Mouse (Mus musculus) erythroblast, embryonic 14.5 days (primary cell): ENCODE measurements around the gene Slc37a1. TPM values are rescaled to one million over a fixed set of nuclear protein-coding genes. Genes with fewer than 3 reads are reported as not detected.

Experiments used
- H3K27me3 ChIP-seq: 2 replicates; pipeline ENCODE4 v1.6.1; 2012; ENCODE audit warnings: inconsistent platforms; ENCODE audit not compliant: control insufficient read depth
- H3K36me3 ChIP-seq: 2 replicates; pipeline ENCODE4 v1.6.1; 2012; ENCODE audit warnings: mild to moderate bottlenecking, inconsistent platforms; ENCODE audit not compliant: control insufficient read depth
- H3K4me1 ChIP-seq: 2 replicates; pipeline ENCODE4 v1.6.1; 2012; ENCODE audit warnings: inconsistent platforms; ENCODE audit not compliant: control insufficient read depth
- H3K4me3 ChIP-seq: replicated peaks from 2 replicates; pipeline ENCODE3; 2012; ENCODE audit warnings: moderate library complexity, mild to moderate bottlenecking, inconsistent platforms
- H3K9me3 ChIP-seq: 2 replicates; pipeline ENCODE4 v1.6.1; 2012; ENCODE audit warnings: low read length, inconsistent platforms, mixed read lengths; ENCODE audit not compliant: control insufficient read depth
- GATA1 ChIP-seq: IDR thresholded peaks from 2 replicates; pipeline ENCODE4 v1.6.1; 2012; ENCODE audit warnings: low read length, inconsistent platforms, mixed read lengths
- TAL1 ChIP-seq: IDR thresholded peaks from 3 replicates; pipeline ENCODE4 v1.6.1; 2012; ENCODE audit warnings: low read length, inconsistent platforms, mixed read lengths
- polyA plus RNA-seq: library from polyadenylated mRNA; stranded (reverse); fragments of >175 nt; gene quantifications from 2 replicates; pipeline ENCODE4 v1.2.3, GENCODE M21; 2012

Gene Slc37a1
- polyA plus RNA-seq, 1 experiment: 0.01 TPM

- Histone ChIP-seq H3K4me1 (peaks cover 6% of the 10 kb centered on the region), H3K9me3 (no peaks in the 10 kb centered on the region), H3K27me3 (no peaks in the 10 kb centered on the region), H3K36me3 (no peaks in the 10 kb centered on the region), H3K4me3 (no peak overlapping the region)
- no peak for TF ChIP-seq TAL1
- no peak for TF ChIP-seq GATA1
Measured at GRCm38 (mm10) chr17:31258310-31258865, 28.2 kb upstream of the Slc37a1 start.

GRCm38 (mm10) chr17:31259145-31259544, 27.4 kb upstream of the Slc37a1 start:
- Histone ChIP-seq H3K9me3 (no peaks in the 10 kb centered on the region), H3K4me3 (no peak overlapping the region), H3K36me3 (no peaks in the 10 kb centered on the region), H3K4me1 (peaks cover 6% of the 10 kb centered on the region), H3K27me3 (no peaks in the 10 kb centered on the region; the same call in 1 of the 2 replicates)
- no peak for TF ChIP-seq GATA1
- no peak for TF ChIP-seq TAL1

- Histone ChIP-seq H3K36me3 (no peaks in the 10 kb centered on the region), H3K9me3 (no peaks in the 10 kb centered on the region), H3K4me1 (peaks cover under 1% of the 10 kb centered on the region; the same call in 1 of the 2 replicates), H3K27me3 (no peaks in the 10 kb centered on the region; the same call in 1 of the 2 replicates), H3K4me3 (no peak overlapping the region)
- no peak for TF ChIP-seq TAL1
Measured at GRCm38 (mm10) chr17:31259825-31260224, 26.8 kb upstream of the Slc37a1 start.

GRCm38 (mm10) chr17:31260430-31260829, 26.2 kb upstream of the Slc37a1 start:
- TF ChIP-seq TAL1: no peak
- H3K4me1 ChIP-seq: no peaks in the 10 kb centered on the region
- H3K4me3 ChIP-seq: no peak overlapping the region
- H3K36me3 ChIP-seq: no peaks in the 10 kb centered on the region
- no peaks in the 10 kb centered on the region for H3K9me3 ChIP-seq
- no peaks in the 10 kb centered on the region; the same call in 1 of the 2 replicates for H3K27me3 ChIP-seq

GRCm38 (mm10) chr17:31261352-31261751, 25.2 kb upstream of the Slc37a1 start:
- Histone ChIP-seq H3K9me3 (no peaks in the 10 kb centered on the region), H3K4me1 (no peaks in the 10 kb centered on the region), H3K36me3 (no peaks in the 10 kb centered on the region), H3K27me3 (no peaks in the 10 kb centered on the region; the same call in 1 of the 2 replicates), H3K4me3 (no peak overlapping the region)
- TF ChIP-seq GATA1: no peak
- TF ChIP-seq TAL1: no peak

GRCm38 (mm10) chr17:31262715-31263114, 23.9 kb upstream of the Slc37a1 start:
- Histone ChIP-seq H3K4me1 (no peaks in the 10 kb centered on the region), H3K4me3 (no peak overlapping the region), H3K36me3 (no peaks in the 10 kb centered on the region), H3K27me3 (no peaks in the 10 kb centered on the region; the same call in 1 of the 2 replicates), H3K9me3 (no peaks in the 10 kb centered on the region)
- no peak for TF ChIP-seq TAL1
- TF ChIP-seq GATA1: no peak

- Histone ChIP-seq H3K4me3 (no peak overlapping the region), H3K27me3 (no peaks in the 10 kb centered on the region; the same call in 1 of the 2 replicates), H3K4me1 (no peaks in the 10 kb centered on the region), H3K9me3 (no peaks in the 10 kb centered on the region), H3K36me3 (no peaks in the 10 kb centered on the region)
- no peak for TF ChIP-seq GATA1
- TF ChIP-seq TAL1: no peak
Measured at GRCm38 (mm10) chr17:31263770-31264169, 22.8 kb upstream of the Slc37a1 start.

- no peak for TF ChIP-seq GATA1
- no peak for TF ChIP-seq TAL1
- no peaks in the 10 kb centered on the region for H3K9me3 ChIP-seq
- no peak overlapping the region for H3K4me3 ChIP-seq
- no peaks in the 10 kb centered on the region for H3K36me3 ChIP-seq
- no peaks in the 10 kb centered on the region; the same call in 1 of the 2 replicates for H3K27me3 ChIP-seq
- no peaks in the 10 kb centered on the region for H3K4me1 ChIP-seq
Measured at GRCm38 (mm10) chr17:31264372-31264771, 22.2 kb upstream of the Slc37a1 start.

- TF ChIP-seq TAL1 (no peak), GATA1 (no peak)
- no peaks in the 10 kb centered on the region; the same call in 1 of the 2 replicates for H3K27me3 ChIP-seq
- H3K4me1 ChIP-seq: no peaks in the 10 kb centered on the region; the same call in 1 of the 2 replicates
- H3K4me3 ChIP-seq: no peak overlapping the region
- H3K36me3 ChIP-seq: no peaks in the 10 kb centered on the region
- no peaks in the 10 kb centered on the region for H3K9me3 ChIP-seq
Measured at GRCm38 (mm10) chr17:31265171-31265572, 21.4 kb upstream of the Slc37a1 start.

- Histone ChIP-seq H3K9me3 (no peaks in the 10 kb centered on the region), H3K27me3 (no peaks in the 10 kb centered on the region; the same call in 1 of the 2 replicates), H3K4me1 (no peaks in the 10 kb centered on the region; the same call in 1 of the 2 replicates), H3K4me3 (no peak overlapping the region), H3K36me3 (no peaks in the 10 kb centered on the region)
- TF ChIP-seq TAL1 (no peak), GATA1 (no peak)
Measured at GRCm38 (mm10) chr17:31265831-31266230, 20.8 kb upstream of the Slc37a1 start.
